Mouse (Mus musculus) induced T-regulatory cell, adult 2 months (primary cell): ENCODE results near the gene Dact2.
A peak's percentile ranks its signal among the peaks of the same experiment; 100 is the strongest.

Source experiments
- DNase-seq: peaks from one replicate; pipeline ENCODE4 v3.0.0-alpha.2; 2012; ENCODE audit warnings: low read depth

Dact2 gene

GRCm38 (mm10) chr17:14212796-14213195, 8.7 kb upstream of the Dact2 start:
- DNase-seq, result no peak

DNA sequence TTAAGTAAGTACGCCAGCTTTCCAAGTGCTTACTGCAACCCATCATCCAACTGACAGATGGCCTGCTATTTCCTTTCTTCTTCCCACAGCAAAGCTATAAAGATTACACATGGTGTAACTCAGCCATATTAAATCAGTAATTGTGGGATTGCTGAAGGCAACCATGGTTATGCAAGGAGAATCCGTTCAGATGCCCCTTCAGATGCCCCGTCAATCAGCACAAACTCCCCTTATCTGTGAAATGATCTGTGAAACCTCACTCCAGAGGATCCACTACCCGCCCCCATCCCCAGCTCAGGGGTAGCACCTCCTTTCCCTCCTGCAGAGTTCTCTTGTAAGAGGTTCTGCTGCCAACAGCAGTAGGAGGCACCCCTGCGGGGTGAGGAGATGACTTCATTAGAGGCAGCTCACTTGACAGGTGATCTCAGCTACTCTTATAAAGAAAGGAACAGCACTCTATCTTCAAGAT, 3.0 kb upstream of the Dact2 start:
- no peak for DNase-seq

DNA sequence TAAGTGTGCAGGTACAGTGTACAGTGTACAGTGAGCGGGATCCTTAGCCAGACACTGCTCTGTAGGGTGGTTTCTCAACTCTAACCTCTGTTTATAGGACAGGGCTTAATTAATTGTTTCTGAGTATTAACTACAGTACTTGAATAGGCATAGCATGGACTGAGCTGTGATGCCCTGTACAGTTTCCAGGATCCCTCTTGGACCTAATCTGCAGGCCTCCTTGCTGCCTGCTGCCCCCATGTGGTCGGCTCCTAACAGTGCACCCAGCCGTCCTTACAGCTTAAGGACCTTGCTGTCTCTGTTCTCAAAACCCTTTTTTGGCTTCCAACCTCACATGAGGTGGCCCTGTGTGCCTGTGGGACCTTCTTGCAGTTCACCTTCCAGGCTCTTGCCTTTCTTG, 2.0 kb upstream of the Dact2 start:
- peak; percentile 41 for DNase-seq

DNA sequence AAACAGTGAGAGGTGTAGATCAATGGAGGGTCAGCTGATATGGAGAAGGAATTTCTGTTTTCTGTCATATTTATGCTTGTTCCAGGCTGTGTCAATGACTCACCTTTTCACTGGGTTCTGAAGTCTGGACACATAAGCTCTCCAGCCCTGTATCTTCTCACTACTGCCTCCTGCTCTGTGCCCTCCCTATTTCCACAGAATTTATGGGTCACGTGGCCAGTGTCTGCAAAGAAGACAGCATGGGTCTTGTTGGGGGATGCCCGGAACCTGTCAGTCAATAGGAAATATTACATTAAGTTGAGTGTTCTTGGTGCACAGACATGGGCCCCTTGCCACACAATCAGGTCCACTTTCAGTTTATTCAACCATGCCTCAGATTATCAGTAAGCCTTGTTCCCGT, 1.1 kb upstream of the Dact2 start:
- no peak for DNase-seq

DNA sequence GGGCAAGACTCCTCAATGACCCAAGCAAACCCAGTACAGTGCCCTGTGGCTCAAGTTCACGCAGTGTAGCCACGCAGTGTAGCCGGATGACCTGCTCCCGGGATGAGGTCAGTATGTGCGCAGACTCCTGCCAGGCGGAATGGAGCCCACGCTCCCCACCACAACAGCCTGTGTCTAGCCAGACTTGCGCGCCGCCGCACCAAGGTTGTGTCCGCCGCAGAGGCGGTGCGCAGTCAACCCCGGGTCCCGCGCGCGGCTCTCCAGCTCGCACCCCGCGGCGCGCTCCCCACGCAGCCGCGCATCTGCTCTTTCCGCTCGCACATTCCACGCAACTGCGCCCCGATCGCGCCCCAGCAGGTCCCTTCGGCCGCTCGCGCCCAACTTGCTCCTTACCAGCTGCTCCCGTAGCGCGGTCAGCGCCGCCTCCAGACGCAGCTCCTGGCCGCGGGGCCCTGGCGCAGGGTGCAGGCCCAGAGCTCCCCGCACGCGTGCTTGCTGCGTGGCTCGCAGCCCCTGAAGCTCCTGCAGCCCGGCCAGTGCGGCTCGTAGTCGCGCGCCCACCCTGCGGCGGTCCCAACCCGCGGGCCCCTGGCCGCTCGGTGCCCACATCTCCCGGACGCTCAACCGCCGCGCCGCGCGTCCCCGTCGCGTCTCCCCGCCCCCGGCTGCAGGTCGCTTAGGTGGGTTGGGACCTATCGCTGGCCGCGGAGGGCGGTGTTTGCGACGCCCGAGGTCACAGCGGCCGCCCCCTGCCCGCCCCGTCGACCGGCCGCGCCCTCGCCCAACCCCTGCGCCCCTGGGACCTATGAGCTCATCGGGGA, 773 bp downstream of the Dact2 start:
- no peak for DNase-seq

- DNase-seq, result no peak
These were observed 1.6 kb downstream of the Dact2 start for GRCm38 (mm10) chr17:14202291-14203030.

GRCm38 (mm10) chr17:14201281-14201787, 2.8 kb downstream of the Dact2 start:
- no peak for DNase-seq

GRCm38 (mm10) chr17:14200206-14200605, 3.9 kb downstream of the Dact2 start:
- DNase-seq, result no peak

DNA sequence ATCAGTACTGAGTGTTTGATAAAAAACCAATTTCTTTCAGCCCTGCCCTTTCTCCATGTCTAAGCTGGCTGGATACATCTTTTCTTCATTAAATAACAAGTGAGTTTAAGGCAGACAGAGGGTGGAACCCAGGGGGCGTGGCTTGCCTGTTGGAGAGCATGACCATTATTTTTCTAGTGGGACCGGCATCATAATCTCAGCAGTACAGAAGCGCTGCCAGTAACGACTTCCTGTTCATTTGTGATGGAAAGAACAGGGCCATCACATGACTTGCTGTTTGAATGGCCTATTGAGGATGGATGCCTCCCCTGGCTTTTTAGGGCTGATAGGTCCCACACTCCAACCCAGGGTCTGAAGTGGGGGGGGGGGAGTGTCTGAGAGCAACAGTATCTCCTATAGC, 4.5 kb downstream of the Dact2 start:
- DNase-seq, result no peak

- no peak for DNase-seq
These were observed 11.2 kb downstream of the Dact2 start for GRCm38 (mm10) chr17:14192924-14193323.

- DNase-seq, result no peak
These were observed 11.7 kb downstream of the Dact2 start for GRCm38 (mm10) chr17:14192432-14192831.

GRCm38 (mm10) chr17:14188455-14188854, 15.6 kb downstream of the Dact2 start:
- DNase-seq, result no peak

DNA sequence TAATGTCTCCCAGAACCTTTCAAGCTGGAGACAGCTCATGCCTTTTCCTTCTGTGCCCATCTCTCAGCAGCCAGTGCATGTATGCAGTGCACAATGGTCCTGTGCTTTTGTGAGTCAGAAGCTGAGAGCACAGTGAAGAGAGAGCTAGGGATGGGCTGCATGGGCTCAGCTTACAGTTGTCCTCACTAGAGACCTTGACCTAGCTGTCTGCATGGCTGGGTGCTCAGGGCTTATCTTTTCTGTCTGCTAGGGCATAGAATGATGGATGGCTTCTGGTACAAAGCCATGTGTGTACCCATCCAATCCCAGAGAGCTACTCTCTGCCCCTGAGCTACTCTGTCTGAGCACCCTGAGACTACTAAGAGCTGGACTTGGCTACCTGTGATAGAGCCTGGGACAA, 17.0 kb downstream of the Dact2 start:
- no peak for DNase-seq

GRCm38 (mm10) chr17:14186176-14186575, 17.9 kb downstream of the Dact2 start:
- no peak for DNase-seq

DNA sequence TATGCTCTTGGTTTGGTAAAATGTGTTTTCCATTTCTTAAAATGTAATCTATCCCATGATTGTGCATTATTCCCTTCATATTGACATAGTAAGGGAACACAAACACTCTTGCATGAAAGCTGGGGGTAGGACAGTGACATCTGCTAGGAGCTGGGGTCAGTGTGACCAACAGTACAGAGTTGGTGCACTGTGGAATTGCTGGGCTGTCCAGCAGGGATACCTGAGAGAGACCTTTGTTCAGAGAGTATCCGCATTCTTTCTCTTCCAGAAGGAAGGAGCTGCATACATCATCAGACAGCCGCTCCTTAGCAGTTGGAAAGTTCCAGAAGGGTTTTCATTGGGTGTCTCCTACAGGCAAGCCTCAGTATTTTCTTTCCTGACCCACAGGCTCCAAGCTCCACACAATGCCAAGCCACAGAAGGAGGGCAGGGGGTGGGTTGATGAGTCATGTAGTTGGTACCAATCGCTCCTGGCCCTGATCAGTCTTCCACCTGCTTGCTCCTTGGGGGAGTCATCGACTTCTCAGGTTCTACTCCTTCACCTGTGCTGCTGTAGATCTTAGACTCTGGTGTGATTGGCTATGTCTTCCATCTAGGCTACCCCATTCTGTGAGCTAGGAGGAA, 19.8 kb downstream of the Dact2 start:
- no peak for DNase-seq

DNA sequence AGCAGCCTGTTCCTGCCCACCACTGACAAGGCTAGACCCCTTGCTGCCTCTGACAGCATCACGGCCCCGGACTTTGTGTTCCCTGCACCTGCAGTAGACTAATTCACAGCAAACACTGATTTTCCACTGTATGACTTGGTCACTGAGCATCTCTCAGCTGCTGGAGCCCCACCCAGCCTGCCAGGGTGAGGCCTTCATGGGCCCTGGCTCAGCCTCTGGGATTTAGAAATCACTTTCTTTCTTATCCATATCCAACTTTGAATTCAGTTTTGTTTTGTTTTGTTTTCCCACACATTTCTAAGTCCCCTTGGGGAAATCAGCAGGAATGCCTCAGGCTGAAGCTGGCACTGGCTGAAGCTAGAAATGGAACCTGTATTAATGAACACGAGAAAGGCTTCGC, 20.4 kb downstream of the Dact2 start:
- no peak for DNase-seq

GRCm38 (mm10) chr17:14182860-14183259, 21.2 kb downstream of the Dact2 start:
- DNase-seq, result no peak

- DNase-seq, result no peak
These were observed 25.2 kb downstream of the Dact2 start for GRCm38 (mm10) chr17:14178911-14179310.

DNA sequence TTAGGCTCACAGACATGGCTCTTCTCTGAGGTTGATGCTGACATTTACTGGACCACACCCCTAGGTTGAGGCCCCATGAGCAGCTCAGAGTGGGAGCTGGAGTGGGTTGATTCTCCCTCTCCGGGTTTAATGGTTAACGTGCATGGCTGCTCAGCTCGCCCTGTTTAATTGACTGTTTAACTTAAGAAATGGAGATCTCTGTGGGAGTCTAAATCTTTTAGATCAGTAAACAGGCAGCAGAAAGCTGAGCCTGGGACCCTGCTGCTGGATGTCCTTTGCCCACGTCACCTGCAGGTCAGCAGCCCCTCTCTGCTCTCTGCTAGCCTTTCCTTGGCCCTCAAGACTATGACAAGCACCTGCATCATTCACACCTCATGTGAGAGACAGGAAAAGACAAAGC, 25.6 kb downstream of the Dact2 start:
- DNase-seq, result no peak

DNA sequence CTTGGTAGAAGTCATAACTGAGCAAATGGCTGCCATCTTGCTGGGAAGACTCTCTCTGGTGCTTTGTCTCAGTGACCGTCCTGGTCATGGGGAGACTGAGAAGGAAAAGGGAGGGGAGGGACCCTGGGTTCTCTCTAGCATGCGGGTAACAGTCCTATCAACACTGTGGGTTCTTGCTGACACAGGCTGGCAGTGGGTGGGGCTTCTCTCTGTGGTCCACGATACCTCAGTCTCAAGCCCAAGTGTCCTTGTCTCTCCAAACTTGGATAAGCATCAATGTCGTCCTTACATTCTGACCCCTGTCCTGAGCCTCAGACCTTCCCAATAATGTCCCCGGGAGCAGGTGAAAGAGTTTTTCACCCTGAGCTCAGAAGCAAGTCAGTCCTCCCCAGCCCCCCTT, 26.1 kb downstream of the Dact2 start:
- no peak for DNase-seq

DNA sequence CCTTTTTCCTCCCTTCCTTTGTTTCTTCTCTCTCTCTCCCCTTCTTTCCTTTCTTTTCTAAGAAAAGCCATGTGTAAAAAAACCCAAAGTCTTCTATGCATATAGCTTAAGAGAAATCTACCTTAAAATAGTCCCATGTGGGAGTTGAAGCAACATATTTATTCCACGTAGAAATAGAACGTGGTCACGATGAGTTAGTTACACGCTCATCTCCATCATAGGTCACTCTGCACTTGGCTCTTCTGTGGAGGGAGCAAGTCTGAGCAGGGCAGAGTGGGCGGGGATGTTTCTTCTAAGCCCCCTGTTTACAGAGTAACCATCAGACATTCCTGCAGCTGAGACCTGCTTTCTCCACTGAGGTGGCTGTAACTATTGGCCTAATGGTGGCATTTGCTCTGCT, 27.1 kb downstream of the Dact2 start:
- DNase-seq, result no peak

- DNase-seq, result no peak
These were observed 28.4 kb downstream of the Dact2 start for GRCm38 (mm10) chr17:14175704-14176103.

DNA sequence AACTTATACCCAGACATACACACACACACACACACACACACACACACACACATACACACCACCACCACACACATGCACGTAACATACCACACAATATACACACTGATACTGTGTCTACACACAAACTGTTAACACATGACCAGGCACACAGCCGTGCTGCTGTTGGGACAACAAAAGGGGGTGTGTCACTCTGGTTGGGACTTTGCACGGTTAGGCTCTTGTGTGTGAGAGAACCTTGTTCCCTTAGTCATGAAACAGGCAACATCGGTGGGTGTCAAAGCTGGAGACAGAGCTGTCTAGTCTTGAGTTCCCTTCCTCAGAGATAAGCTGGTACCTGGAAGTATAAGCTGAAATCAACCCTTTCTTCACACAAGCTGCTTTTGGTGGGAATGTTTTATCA, 29.1 kb downstream of the Dact2 start:
- DNase-seq, result no peak
